Mouse (Mus musculus): ENCODE measurements around the gene Gm17490. TPM values are rescaled to one million over a fixed set of nuclear protein-coding genes. Genes with fewer than 3 reads are reported as not detected.

Gene Gm17490
- polyA plus RNA-seq, 1 experiment from 2014 or later: not detected

DNA sequence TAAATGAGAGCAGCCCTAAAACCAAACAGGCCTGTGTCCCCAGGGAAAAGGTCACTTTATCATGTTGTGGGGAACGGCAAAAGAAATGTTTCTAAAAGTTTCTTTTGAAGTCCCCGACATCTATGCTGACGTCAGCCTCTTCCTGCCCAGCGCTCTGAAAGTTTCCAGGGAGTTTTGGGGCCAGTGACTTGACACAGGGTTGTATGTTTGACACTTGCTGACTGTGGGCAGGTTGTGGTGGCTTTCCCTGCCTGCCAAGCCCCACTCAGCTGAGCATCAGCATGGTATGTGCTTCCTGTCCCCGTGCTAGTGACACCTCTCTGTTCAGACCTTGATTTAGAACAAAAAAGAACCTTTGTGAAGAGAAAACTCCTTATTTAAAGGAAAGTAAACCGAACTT lies 27.3 kb upstream of the Gm17490 start:
- H3K27ac ChIP-seq (replicated peaks): no peak overlapping the region
- no peak overlapping the region for H3K4me3 ChIP-seq
- H3K4me1 ChIP-seq: no peaks in the 10 kb centered on the region
- no peaks in the 10 kb centered on the region for H3K27me3 ChIP-seq
- no peak overlapping the region for H3K9ac ChIP-seq (replicated peaks)
- no peaks in the 10 kb centered on the region for H3K36me3 ChIP-seq
- 66% methylated on average over 6 of the region's 6 CpGs for WGBS
- no peaks in the 10 kb centered on the region for H3K9me3 ChIP-seq
- ATAC-seq (ENCODE audit: low FRiP score, low read depth): no peak
- no peak overlapping the region for H3K4me2 ChIP-seq (replicated peaks)

DNA sequence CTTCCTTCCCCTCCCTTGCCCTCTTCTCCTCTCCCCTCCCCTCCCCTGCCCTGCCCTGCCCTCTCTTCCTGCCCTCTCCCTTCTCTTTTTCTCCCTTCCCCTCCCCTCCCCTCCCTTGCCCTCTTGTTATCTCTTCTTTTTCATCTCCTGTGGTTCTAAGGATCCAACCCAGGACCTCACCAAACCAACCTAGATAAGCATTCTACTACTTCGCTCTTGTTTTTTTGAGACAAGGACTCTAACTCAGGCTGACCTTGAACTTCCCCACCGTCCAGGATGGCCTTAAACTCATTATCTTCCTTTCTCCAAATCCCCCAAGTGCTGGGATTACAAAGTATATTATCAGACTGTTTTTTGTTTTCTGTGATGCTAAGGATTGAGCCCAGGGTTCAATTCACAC lies 26.7 kb upstream of the Gm17490 start:
- Histone ChIP-seq H3K4me2 (replicated peaks) (no peak overlapping the region), H3K27ac (replicated peaks) (no peak overlapping the region), H3K36me3 (no peaks in the 10 kb centered on the region), H3K9ac (replicated peaks) (no peak overlapping the region), H3K4me1 (no peaks in the 10 kb centered on the region), H3K27me3 (no peaks in the 10 kb centered on the region), H3K4me3 (no peak overlapping the region), H3K9me3 (no peaks in the 10 kb centered on the region)
- ATAC-seq (ENCODE audit: low FRiP score, low read depth): no peak
- WGBS: 72% methylated on average over 2 of the region's 2 CpGs

DNA sequence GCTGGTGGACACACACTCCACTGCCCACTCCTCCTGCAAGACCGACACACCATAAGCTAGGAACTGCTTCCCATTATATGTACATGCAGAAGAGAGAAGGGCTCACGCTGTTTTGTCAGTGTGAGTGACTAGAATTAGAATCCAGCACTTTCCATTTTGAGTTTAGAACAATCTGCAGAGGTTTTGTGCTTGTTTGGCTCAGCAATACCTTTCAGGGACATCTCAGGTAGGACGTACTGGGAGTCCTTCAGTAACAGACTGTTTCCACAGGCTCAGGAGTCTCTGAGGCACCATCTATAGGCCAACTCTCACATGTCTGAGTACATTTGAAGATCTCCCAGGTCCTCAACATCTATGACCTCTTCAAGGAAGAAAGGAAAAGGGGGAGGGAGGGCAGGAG lies 26.1 kb upstream of the Gm17490 start:
- H3K4me3 ChIP-seq: no peak overlapping the region
- no peaks in the 10 kb centered on the region for H3K27me3 ChIP-seq
- H3K36me3 ChIP-seq: no peaks in the 10 kb centered on the region
- 81% methylated on average over 3 of the region's 3 CpGs for WGBS
- no peaks in the 10 kb centered on the region for H3K9me3 ChIP-seq
- no peak for ATAC-seq (ENCODE audit: low FRiP score, low read depth)
- no peak overlapping the region for H3K27ac ChIP-seq (replicated peaks)
- no peak overlapping the region for H3K4me2 ChIP-seq (replicated peaks)
- no peak overlapping the region for H3K9ac ChIP-seq (replicated peaks)
- no peaks in the 10 kb centered on the region for H3K4me1 ChIP-seq

DNA sequence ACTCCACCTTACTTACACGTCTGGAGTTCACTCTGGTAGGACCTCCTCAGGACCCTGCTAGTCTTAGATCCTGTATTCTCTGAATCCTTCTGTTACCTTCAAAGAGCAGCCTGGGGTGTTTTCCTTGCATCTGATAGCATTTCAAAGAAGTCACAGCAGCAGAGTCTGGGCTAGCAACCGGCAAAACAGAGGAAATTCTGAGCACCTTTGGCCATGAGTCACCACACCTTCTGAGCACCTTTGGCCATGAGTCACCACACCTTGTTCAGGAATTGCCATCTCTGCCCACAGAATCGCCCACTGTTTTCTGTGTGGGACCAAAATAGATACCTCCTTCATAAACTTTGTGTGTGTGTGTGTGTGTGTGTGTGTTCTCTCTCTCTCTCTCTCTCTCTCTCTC lies 25.4 kb upstream of the Gm17490 start:
- Histone ChIP-seq H3K4me1 (no peaks in the 10 kb centered on the region), H3K4me2 (replicated peaks) (no peak overlapping the region), H3K9me3 (no peaks in the 10 kb centered on the region), H3K36me3 (no peaks in the 10 kb centered on the region), H3K27ac (replicated peaks) (no peak overlapping the region), H3K27me3 (no peaks in the 10 kb centered on the region), H3K4me3 (no peak overlapping the region), H3K9ac (replicated peaks) (no peak overlapping the region)
- WGBS: 59% methylated on average over 3 of the region's 3 CpGs
- ATAC-seq (ENCODE audit: low FRiP score, low read depth): no peak

DNA sequence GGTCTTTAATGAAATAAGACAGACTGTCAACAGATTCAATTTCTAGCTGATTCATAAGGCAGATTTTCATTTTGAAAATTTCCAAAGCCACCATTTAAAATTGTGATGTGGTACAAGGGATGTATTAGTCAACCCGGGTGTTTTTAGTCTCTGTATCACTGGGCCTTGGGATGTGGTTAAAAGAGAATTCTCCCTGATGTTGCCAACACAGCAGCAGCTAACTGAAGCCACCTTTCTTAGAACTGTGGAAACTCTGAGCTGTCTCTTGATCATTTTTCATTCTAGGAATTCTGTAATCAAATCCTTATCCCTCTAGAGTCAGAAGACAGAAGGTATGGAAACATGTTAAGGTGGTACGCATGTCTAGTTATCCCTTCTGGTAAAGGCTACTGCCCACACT lies 19.2 kb upstream of the Gm17490 start:
- Histone ChIP-seq H3K27me3 (no peaks in the 10 kb centered on the region), H3K9me3 (no peaks in the 10 kb centered on the region), H3K4me3 (no peak overlapping the region), H3K4me2 (replicated peaks) (no peak overlapping the region), H3K36me3 (no peaks in the 10 kb centered on the region), H3K9ac (replicated peaks) (no peak overlapping the region), H3K4me1 (no peaks in the 10 kb centered on the region), H3K27ac (replicated peaks) (no peak overlapping the region)
- no peak for ATAC-seq (ENCODE audit: low FRiP score, low read depth)
- WGBS: 94% methylated on average over 2 of the region's 2 CpGs

DNA sequence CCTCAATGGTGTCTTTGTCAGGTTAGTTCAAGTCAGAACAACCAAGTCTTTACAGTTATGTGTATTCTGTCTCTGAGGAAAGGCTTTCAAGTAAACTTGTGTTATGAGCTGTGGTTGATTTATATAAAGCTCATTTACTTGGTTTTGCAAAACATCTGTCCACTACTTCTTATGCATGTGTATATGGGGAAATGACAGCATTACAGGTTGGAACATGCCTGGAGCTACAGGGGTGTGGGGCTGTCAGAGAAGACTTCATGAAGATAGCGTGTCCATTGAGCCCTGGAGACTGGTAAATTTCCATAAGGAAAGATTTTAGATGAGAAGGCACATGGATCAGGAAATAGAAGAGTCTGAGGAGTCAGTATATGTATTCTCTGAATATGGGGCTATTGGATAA lies 18.0 kb upstream of the Gm17490 start:
- 86% methylated on average over 1 of the region's 1 CpGs for WGBS
- H3K27me3 ChIP-seq: no peaks in the 10 kb centered on the region
- no peak for ATAC-seq (ENCODE audit: low FRiP score, low read depth)

DNA sequence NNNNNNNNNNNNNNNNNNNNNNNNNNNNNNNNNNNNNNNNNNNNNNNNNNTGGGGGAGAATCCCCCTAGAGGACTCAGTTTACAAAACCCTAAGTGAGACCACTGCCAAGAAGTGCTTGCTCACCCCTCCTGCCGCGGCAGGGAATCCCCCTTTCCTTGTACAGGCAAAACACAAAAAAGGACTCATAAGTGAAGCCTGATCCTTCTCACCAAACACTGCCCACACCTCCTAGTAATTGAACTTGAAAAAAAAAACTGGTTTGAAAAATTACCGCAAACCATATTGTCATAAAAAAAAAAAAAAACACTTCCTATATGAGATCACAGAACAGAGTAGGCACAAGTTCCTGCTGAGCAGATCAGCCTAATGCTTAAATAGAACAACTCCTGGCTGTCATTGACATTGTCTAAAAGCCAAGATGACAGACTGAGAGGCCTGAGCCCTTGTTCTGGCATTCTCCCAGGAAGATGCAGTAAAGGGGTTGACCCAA lies 16.4 kb upstream of the Gm17490 start, which contains the start of gene Il2ra:
Il2ra (plus strand) TSS at position 357 of the 491 bp plus-strand sequence.
- WGBS: 83% methylated on average over 3 of the region's 3 CpGs
- no peak within 1 kb of the TSS for H3K9ac ChIP-seq (replicated peaks)
- H3K4me2 ChIP-seq (replicated peaks): no peak within 1 kb of the TSS

More for the DNA sequence above, 18.0 kb upstream of the Gm17490 start:
- Histone ChIP-seq H3K27ac (replicated peaks) (no peak overlapping the region), H3K36me3 (no peaks in the 10 kb centered on the region), H3K4me2 (replicated peaks) (no peak overlapping the region), H3K4me1 (no peaks in the 10 kb centered on the region), H3K9me3 (no peaks in the 10 kb centered on the region), H3K9ac (replicated peaks) (no peak overlapping the region), H3K4me3 (no peak overlapping the region)

DNA sequence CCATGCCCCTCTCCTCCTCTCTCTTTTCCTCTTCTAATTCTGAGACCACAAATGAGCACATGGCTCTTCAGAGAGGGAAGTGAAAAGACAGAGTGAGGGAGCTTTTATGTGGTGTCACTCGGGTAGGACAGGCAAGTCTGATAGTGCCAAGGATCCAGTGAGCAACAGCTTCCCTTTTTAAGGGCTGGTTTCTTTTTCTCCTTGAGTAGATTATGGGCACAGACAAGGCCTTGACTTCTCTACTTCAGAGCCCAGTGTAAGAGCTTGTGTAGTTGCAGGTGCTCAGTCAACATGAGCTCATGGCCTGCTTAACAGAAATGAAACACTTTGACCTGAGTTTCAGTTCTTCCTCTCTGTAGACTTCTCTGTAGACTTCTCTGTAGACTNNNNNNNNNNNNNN lies 11.1 kb upstream of the Gm17490 start:
- H3K9ac ChIP-seq (replicated peaks): no peak overlapping the region

More for the DNA sequence above, 16.4 kb upstream of the Gm17490 start, which contains the start of gene Il2ra:
- H3K36me3 ChIP-seq: no peaks in the 10 kb centered on the region
- no peaks in the 10 kb centered on the region for H3K9me3 ChIP-seq
- H3K27ac ChIP-seq (replicated peaks): no peak within 1 kb of the TSS
- no peaks in the 10 kb centered on the region for H3K27me3 ChIP-seq
- no peak for ATAC-seq (ENCODE audit: low FRiP score, low read depth)
- H3K4me3 ChIP-seq: no peak within 1 kb of the TSS
- no peaks in the 10 kb centered on the region for H3K4me1 ChIP-seq

DNA sequence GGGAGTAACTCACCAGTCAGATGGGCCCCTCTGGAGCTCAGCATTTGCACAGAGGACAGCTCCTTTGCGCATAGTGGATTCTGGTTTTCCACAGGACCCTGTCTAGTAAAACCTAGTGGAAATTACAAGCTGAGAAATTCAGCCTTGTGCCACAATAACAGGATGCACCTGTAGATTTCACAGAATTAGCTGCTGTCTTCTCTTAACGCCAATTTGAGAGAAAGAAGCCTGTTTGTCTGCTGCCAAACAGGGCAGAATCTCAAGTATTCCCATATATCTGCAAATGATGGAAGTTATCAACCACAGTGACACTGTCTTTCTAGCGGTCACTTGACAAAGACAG lies 10.0 kb upstream of the Gm17490 start:
- H3K4me2 ChIP-seq (replicated peaks): no peak overlapping the region

More for the DNA sequence above, 11.1 kb upstream of the Gm17490 start:
- Histone ChIP-seq H3K27me3 (no peaks in the 10 kb centered on the region), H3K36me3 (no peaks in the 10 kb centered on the region), H3K27ac (replicated peaks) (no peak overlapping the region), H3K4me2 (replicated peaks) (no peak overlapping the region), H3K4me3 (no peak overlapping the region), H3K4me1 (no peaks in the 10 kb centered on the region), H3K9me3 (no peaks in the 10 kb centered on the region)
- no peak for ATAC-seq (ENCODE audit: low FRiP score, low read depth)
- 82% methylated on average over 1 of the region's 1 CpGs for WGBS

DNA sequence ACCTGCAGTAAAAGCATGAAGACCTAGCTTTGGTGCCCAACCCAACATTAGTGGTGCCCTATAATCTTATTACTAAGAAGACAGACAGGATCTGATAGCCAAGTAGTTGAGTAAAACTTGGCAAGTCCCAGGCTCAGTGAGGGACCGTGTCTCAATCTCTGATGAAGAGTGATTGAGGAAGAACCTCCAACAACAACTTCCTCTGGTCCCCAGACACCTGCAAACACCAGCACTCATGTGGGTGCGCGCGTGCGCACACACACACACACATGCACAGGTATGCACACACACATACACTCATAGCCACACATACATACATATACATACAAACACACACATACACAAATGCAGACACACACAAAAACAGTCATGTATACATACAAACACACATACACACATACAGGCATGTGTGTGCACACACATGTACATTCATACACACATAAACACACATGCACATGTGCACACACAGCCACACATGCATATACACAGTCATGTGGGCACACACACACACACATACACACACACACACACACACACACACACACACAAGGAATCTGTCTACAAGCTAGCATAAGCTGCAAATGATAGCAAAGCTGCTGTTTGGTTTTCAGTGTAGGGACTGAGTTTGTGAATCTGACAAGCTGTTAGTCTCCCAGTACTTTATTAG lies 9.5 kb upstream of the Gm17490 start:
- Histone ChIP-seq H3K36me3 (no peaks in the 10 kb centered on the region), H3K4me1 (no peaks in the 10 kb centered on the region), H3K27me3 (no peaks in the 10 kb centered on the region), H3K4me2 (replicated peaks) (no peak overlapping the region), H3K9me3 (no peaks in the 10 kb centered on the region), H3K4me3 (no peak overlapping the region), H3K9ac (replicated peaks) (no peak overlapping the region), H3K27ac (replicated peaks) (no peak overlapping the region)
- ATAC-seq (ENCODE audit: low FRiP score, low read depth): no peak
- WGBS: 95% methylated on average over 5 of the region's 5 CpGs

More for the DNA sequence above, 10.0 kb upstream of the Gm17490 start:
- no peaks in the 10 kb centered on the region for H3K9me3 ChIP-seq
- H3K4me3 ChIP-seq: no peak overlapping the region
- H3K27me3 ChIP-seq: no peaks in the 10 kb centered on the region
- no peak for ATAC-seq (ENCODE audit: low FRiP score, low read depth)
- H3K4me1 ChIP-seq: no peaks in the 10 kb centered on the region
- H3K36me3 ChIP-seq: no peaks in the 10 kb centered on the region
- no peak overlapping the region for H3K9ac ChIP-seq (replicated peaks)
- no peak overlapping the region for H3K27ac ChIP-seq (replicated peaks)
- 75% methylated on average over 3 of the region's 3 CpGs for WGBS

DNA sequence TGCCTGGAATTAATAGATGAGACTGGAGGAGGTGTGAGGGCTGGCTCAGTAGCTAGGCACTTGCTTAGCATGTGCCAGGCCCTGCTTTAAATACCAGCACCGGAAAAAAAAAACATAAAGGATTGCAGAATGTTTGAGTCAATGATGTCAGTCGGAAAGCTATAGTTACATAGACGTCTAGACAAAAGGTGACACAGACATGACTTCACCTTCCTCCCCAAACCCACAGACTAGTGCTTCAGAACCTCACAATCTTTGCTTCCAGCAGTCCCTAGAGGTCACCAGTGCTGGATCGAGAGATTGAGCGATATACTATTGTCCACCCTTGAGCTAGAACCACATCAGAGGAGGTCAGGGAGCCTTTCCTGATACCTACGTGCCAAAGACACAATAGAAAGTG lies 9.0 kb upstream of the Gm17490 start:
- Histone ChIP-seq H3K4me3 (no peak overlapping the region), H3K27me3 (no peaks in the 10 kb centered on the region), H3K9me3 (no peaks in the 10 kb centered on the region), H3K36me3 (no peaks in the 10 kb centered on the region), H3K27ac (replicated peaks) (no peak overlapping the region), H3K9ac (replicated peaks) (no peak overlapping the region), H3K4me1 (no peaks in the 10 kb centered on the region), H3K4me2 (replicated peaks) (no peak overlapping the region)
- no peak for ATAC-seq (ENCODE audit: low FRiP score, low read depth)
- WGBS: 88% methylated on average over 6 of the region's 6 CpGs

DNA sequence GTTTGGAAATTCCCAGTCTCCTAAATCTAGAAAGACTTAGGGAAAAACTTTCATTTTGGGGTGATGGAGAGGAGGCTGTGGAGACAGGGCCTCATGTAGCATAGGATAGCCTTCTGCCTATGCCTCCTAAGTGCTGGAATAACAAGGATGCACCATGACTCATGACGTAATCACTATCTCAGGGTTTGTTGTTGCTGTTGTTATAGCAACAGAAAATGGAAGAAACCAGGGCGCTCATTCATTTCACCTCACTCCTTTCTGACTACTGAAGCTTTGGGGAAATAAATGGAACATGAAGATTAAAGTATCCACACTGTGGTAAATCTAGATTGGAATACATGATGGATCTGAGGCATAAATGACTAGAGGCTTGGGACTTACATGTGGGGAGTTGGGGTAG lies 2.3 kb downstream of the Gm17490 start:
- Histone ChIP-seq H3K9ac (replicated peaks) (no peak overlapping the region), H3K9me3 (no peaks in the 10 kb centered on the region), H3K4me1 (no peaks in the 10 kb centered on the region), H3K27me3 (no peaks in the 10 kb centered on the region), H3K36me3 (no peaks in the 10 kb centered on the region), H3K27ac (replicated peaks) (no peak overlapping the region), H3K4me3 (no peak overlapping the region), H3K4me2 (replicated peaks) (no peak overlapping the region)
- 84% methylated on average over 2 of the region's 2 CpGs for WGBS
- no peak for ATAC-seq (ENCODE audit: low FRiP score, low read depth)

DNA sequence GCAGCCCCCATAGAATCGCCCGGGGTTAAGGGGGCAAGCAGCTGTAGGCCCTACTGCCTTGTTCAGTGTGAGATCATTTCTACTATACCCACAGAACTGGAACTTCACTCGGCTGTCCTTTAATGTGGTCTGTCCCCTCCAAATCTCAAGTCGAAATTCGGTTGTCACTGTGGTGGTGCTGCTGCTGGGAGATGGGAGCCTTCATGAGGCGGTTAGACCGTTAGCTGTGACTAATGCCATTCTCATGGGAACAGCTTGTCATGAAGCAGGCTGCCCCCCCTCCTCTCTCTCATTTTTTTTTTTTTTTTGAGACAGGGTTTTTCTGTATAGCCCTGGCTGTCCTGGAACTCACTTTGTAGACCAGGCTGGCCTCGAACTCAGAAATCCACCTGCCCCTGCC lies 2.9 kb downstream of the Gm17490 start:
- Histone ChIP-seq H3K9me3 (no peaks in the 10 kb centered on the region), H3K27me3 (no peaks in the 10 kb centered on the region), H3K4me2 (replicated peaks) (no peak overlapping the region), H3K9ac (replicated peaks) (no peak overlapping the region), H3K4me1 (no peaks in the 10 kb centered on the region), H3K27ac (replicated peaks) (no peak overlapping the region), H3K4me3 (no peak overlapping the region), H3K36me3 (no peaks in the 10 kb centered on the region)
- ATAC-seq (ENCODE audit: low FRiP score, low read depth): no peak
- WGBS: 91% methylated on average over 8 of the region's 8 CpGs

All from midbrain, embryonic 12.5 days (tissue).